In the genomic region with DNA sequence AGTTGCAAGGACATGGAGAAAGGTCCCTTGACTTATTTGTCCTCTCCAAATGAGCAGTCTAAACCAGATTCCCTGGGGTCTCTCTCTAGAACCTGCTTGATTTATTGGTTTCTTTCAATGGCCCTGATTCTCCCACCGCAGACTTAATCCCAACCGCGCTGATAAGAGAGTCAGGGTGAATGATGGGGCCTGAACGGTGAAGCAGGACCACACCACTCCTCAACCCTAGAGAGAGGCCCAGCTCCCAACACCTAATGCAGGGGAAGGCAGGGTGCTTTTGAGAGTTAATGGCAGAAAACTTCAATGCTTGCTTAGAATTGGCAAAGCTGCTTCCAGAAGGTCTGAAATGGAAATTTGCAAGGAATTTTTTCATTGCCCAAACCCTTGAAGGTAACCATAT, we compare ENCODE assay signal across 12 mouse cellular contexts. TPM values are rescaled to one million over a fixed set of nuclear protein-coding genes. Genes with fewer than 3 reads are reported as not detected.
DNase-seq lines count a peak whose midpoint lies in the region; ATAC-seq and TF ChIP-seq lines count a peak whose summit lies in the region.
"Had no signal": no experiment of that assay in that cellular context is flagged by ENCODE, and none has a peak within 500 bp of the region (broad histone marks: within the 10 kb centered on the region; RNA-seq: fewer than 3 reads in every experiment).

No protein-coding gene starts in this region.

- H3K27me3 ChIP-seq in intestine, embryonic 14.5 days (replicated peaks; ENCODE audit: control insufficient read depth, insufficient read depth, low read length): peaks cover 92% of the 10 kb centered on the region
- peaks cover 76% of the 10 kb centered on the region for H3K27me3 ChIP-seq in intestine, embryonic 15.5 days (replicated peaks)
- peaks cover 40% of the 10 kb centered on the region for H3K27me3 ChIP-seq in embryonic facial prominence, embryonic 12.5 days
- peaks cover 89% of the 10 kb centered on the region for H3K27me3 ChIP-seq in limb, embryonic 10.5 days (ENCODE audit: low read depth, poor library complexity, severe bottlenecking)
- peaks cover 47% of the 10 kb centered on the region for H3K27me3 ChIP-seq in midbrain, postnatal 0 days (ENCODE audit: insufficient read depth, low read length)
- peaks cover 83% of the 10 kb centered on the region for H3K27me3 ChIP-seq in forebrain, embryonic 14.5 days (replicated peaks; ENCODE audit: control insufficient read depth, insufficient read depth, low read length)

- no peak overlapping the region for H3K4me2 ChIP-seq in intestine, embryonic 14.5 days (ENCODE audit: low read length)
- no peak overlapping the region for H3K4me2 ChIP-seq in intestine, embryonic 15.5 days (replicated peaks)
- peak overlapping the region; percentile 85 for H3K4me2 ChIP-seq in embryonic facial prominence, embryonic 12.5 days (replicated peaks)
- peak overlapping the region; percentile 71 for H3K4me2 ChIP-seq in midbrain, postnatal 0 days (ENCODE audit: low read depth, low read length, poor library complexity, severe bottlenecking)
- no peak overlapping the region for H3K4me2 ChIP-seq in forebrain, embryonic 14.5 days (ENCODE audit: low read length)

- no peak overlapping the region for H3K27ac ChIP-seq in intestine, embryonic 14.5 days (ENCODE audit: low read depth)
- no peak overlapping the region for H3K27ac ChIP-seq in intestine, embryonic 15.5 days
- no peak overlapping the region for H3K27ac ChIP-seq in embryonic facial prominence, embryonic 12.5 days
- no peak overlapping the region for H3K27ac ChIP-seq in limb, embryonic 10.5 days
- peak overlapping the region; percentile 71 for H3K27ac ChIP-seq in midbrain, postnatal 0 days (ENCODE audit: low read depth, low read length)
- no peak overlapping the region for H3K27ac ChIP-seq in forebrain, embryonic 14.5 days (ENCODE audit: low read depth, low read length)

- no peaks in the 10 kb centered on the region for H3K9me3 ChIP-seq in intestine, embryonic 14.5 days (ENCODE audit: control insufficient read depth, low read length)
- H3K9me3 ChIP-seq in intestine, embryonic 15.5 days: no peaks in the 10 kb centered on the region
- no peaks in the 10 kb centered on the region for H3K9me3 ChIP-seq in embryonic facial prominence, embryonic 12.5 days
- H3K9me3 ChIP-seq in limb, embryonic 10.5 days (replicated peaks): no peaks in the 10 kb centered on the region
- no peaks in the 10 kb centered on the region for H3K9me3 ChIP-seq in midbrain, postnatal 0 days (ENCODE audit: low read length)
- H3K9me3 ChIP-seq in forebrain, embryonic 14.5 days (replicated peaks; ENCODE audit: control insufficient read depth, low read length): no peaks in the 10 kb centered on the region

- no peak for TF ChIP-seq CTCF in midbrain, postnatal 0 days (IDR thresholded peaks at IDR 0.05)

- H3K9ac ChIP-seq in intestine, embryonic 14.5 days (ENCODE audit: low read length): no peak overlapping the region
- no peak overlapping the region for H3K9ac ChIP-seq in intestine, embryonic 15.5 days
- H3K9ac ChIP-seq in embryonic facial prominence, embryonic 12.5 days: 0 out of 2 replicates have a peak overlapping the region, but pooled peaks have one; percentile 38
- H3K9ac ChIP-seq in midbrain, postnatal 0 days (replicated peaks; ENCODE audit: low read length, poor library complexity, severe bottlenecking): peak overlapping the region; percentile 63
- H3K9ac ChIP-seq in forebrain, embryonic 14.5 days (ENCODE audit: low read length): no peak overlapping the region
- H3K9ac ChIP-seq: forebrain, postnatal 0 days had no signal

- no peaks in the 10 kb centered on the region for H3K36me3 ChIP-seq in intestine, embryonic 14.5 days (ENCODE audit: control insufficient read depth, insufficient read depth, low read length)
- H3K36me3 ChIP-seq in intestine, embryonic 15.5 days: no peaks in the 10 kb centered on the region
- no peaks in the 10 kb centered on the region for H3K36me3 ChIP-seq in embryonic facial prominence, embryonic 12.5 days
- no peaks in the 10 kb centered on the region for H3K36me3 ChIP-seq in limb, embryonic 10.5 days
- no peaks in the 10 kb centered on the region for H3K36me3 ChIP-seq in midbrain, postnatal 0 days (ENCODE audit: insufficient read depth, low read length)
- H3K36me3 ChIP-seq in forebrain, embryonic 14.5 days (ENCODE audit: control insufficient read depth, insufficient read depth, low read length): no peaks in the 10 kb centered on the region

- 13% methylated on average over 4 of the region's 4 CpGs for WGBS in intestine, embryonic 14.5 days
- 21% methylated on average over 4 of the region's 4 CpGs for WGBS in intestine, embryonic 15.5 days
- 5% methylated on average over 4 of the region's 4 CpGs for WGBS in embryonic facial prominence, embryonic 12.5 days
- WGBS in limb, embryonic 10.5 days: 1% methylated on average over 4 of the region's 4 CpGs
- 5% methylated on average over 4 of the region's 4 CpGs for WGBS in midbrain, postnatal 0 days
- WGBS in forebrain, embryonic 14.5 days: 1% methylated on average over 4 of the region's 4 CpGs

- peaks cover 5% of the 10 kb centered on the region; the same call in 1 of the 2 replicates for H3K4me1 ChIP-seq in intestine, embryonic 14.5 days (replicated peaks; ENCODE audit: control insufficient read depth, insufficient read depth, low read length)
- peaks cover 17% of the 10 kb centered on the region for H3K4me1 ChIP-seq in intestine, embryonic 15.5 days (replicated peaks)
- peaks cover 27% of the 10 kb centered on the region; the same call in 1 of the 2 replicates for H3K4me1 ChIP-seq in embryonic facial prominence, embryonic 12.5 days
- peaks cover 49% of the 10 kb centered on the region for H3K4me1 ChIP-seq in limb, embryonic 10.5 days
- no peaks in the 10 kb centered on the region for H3K4me1 ChIP-seq in midbrain, postnatal 0 days (ENCODE audit: insufficient read depth, low read length)
- peaks cover 4% of the 10 kb centered on the region; the same call in 1 of the 2 replicates for H3K4me1 ChIP-seq in forebrain, embryonic 14.5 days (ENCODE audit: control insufficient read depth, insufficient read depth, low read length)

- no peak overlapping the region for H3K4me3 ChIP-seq in intestine, embryonic 14.5 days (ENCODE audit: low read depth, low read length)
- no peak overlapping the region for H3K4me3 ChIP-seq in intestine, embryonic 15.5 days (replicated peaks)
- peak overlapping the region; percentile 49 for H3K4me3 ChIP-seq in embryonic facial prominence, embryonic 12.5 days
- no peak overlapping the region for H3K4me3 ChIP-seq in limb, embryonic 10.5 days
- peak overlapping the region; percentile 43 for H3K4me3 ChIP-seq in midbrain, postnatal 0 days (ENCODE audit: low read depth, low read length)
- H3K4me3 ChIP-seq in forebrain, embryonic 14.5 days (ENCODE audit: low read depth, low read length): no peak overlapping the region

- no peak for ATAC-seq in intestine, embryonic 14.5 days (replicated peaks; ENCODE audit: low FRiP score, low TSS enrichment, low read depth)
- ATAC-seq in intestine, embryonic 15.5 days: no peak
- ATAC-seq in embryonic facial prominence, embryonic 12.5 days (ENCODE audit: insufficient number of reproducible peaks, insufficient read depth, low FRiP score, low TSS enrichment): no peak
- ATAC-seq in midbrain, postnatal 0 days (ENCODE audit: low FRiP score): no peak
- ATAC-seq in forebrain, embryonic 14.5 days: no peak
- ATAC-seq: forebrain, postnatal 0 days; intestine, embryonic 16.5 days had no signal

- intact Hi-C loops in left cerebral cortex, postnatal 25 days (cut with DNase I): loop anchor here (5.0 kb wide), 1 partner anchor 798 kb away; no protein-coding TSS in a partner anchor

- peak; percentile 57 for DNase-seq in intestine, embryonic 14.5 days (ENCODE audit: low spot score)
- DNase-seq in limb, embryonic 10.5 days (ENCODE audit: low spot score): peak; percentile 40
- no peak for DNase-seq in midbrain, postnatal 0 days (ENCODE audit: low spot score)
- no peak for DNase-seq in left cerebral cortex, postnatal 25 days (ENCODE audit: low spot score in 2 of 2)
- no peak for DNase-seq in spleen, postnatal 10 days (ENCODE audit: low spot score in 2 of 2)
- no peak for DNase-seq in forebrain, embryonic 14.5 days (ENCODE audit: low spot score)

RNA-seq across cellular contexts. Expression of a gene that starts 5.8 kb away (rescaled TPM):
- not detected in 2 replicates for polyA plus RNA-seq in intestine, embryonic 14.5 days (2014; fragmentation: Nextera tagmentation; extraction: Ambion mirVana)
- polyA plus RNA-seq in intestine, embryonic 15.5 days (2015; fragmentation: Nextera tagmentation; extraction: Ambion mirVana): not detected in 2 replicates
- 1.8 and 1.9 TPM in 2 replicates for polyA plus RNA-seq in embryonic facial prominence, embryonic 12.5 days (2016; fragmentation: Nextera tagmentation; extraction: Ambion mirVana)
- 0.46 and 0.55 TPM in 2 replicates for polyA plus RNA-seq in limb, embryonic 10.5 days (2016; fragmentation: Nextera tagmentation; extraction: Ambion mirVana)
- 0.11 and 0.66 TPM in 2 replicates for total RNA-seq in midbrain, postnatal 0 days (2014; rRNA removed)
- polyA plus RNA-seq in midbrain, postnatal 0 days (2015; fragmentation: Nextera tagmentation; extraction: Ambion mirVana): 2.0 TPM in 2 replicates
- not detected for total RNA-seq in left cerebral cortex, postnatal 25 days (2021)
- polyA plus RNA-seq in forebrain, embryonic 14.5 days (2014; fragmentation: Nextera tagmentation; extraction: Ambion mirVana): 0.19 TPM in 1 of 2 replicates, not detected in the other
- total RNA-seq: forebrain, postnatal 0 days; megakaryocyte-erythroid progenitor cell, adult 5-6 weeks had no signal
- polyA plus RNA-seq: forebrain, postnatal 0 days; intestine, embryonic 16.5 days; thymus, postnatal 0 days had no signal

RNA-seq across cellular contexts. Expression of a gene that starts 14.1 kb away (rescaled TPM):
- not detected in 2 replicates for polyA plus RNA-seq in intestine, embryonic 14.5 days (2014; fragmentation: Nextera tagmentation; extraction: Ambion mirVana)
- not detected in 2 replicates for polyA plus RNA-seq in intestine, embryonic 15.5 days (2015; fragmentation: Nextera tagmentation; extraction: Ambion mirVana)
- polyA plus RNA-seq in embryonic facial prominence, embryonic 12.5 days (2016; fragmentation: Nextera tagmentation; extraction: Ambion mirVana): 0.41 and 1.0 TPM in 2 replicates
- polyA plus RNA-seq in limb, embryonic 10.5 days (2016; fragmentation: Nextera tagmentation; extraction: Ambion mirVana): 0.39 TPM in 1 of 2 replicates, not detected in the other
- total RNA-seq in midbrain, postnatal 0 days (2014; rRNA removed): 0.77 TPM in 1 of 2 replicates, not detected in the other
- polyA plus RNA-seq in midbrain, postnatal 0 days (2015; fragmentation: Nextera tagmentation; extraction: Ambion mirVana): 2.2 and 3.6 TPM in 2 replicates
- total RNA-seq in left cerebral cortex, postnatal 25 days (2021): not detected
- polyA plus RNA-seq in forebrain, embryonic 14.5 days (2014; fragmentation: Nextera tagmentation; extraction: Ambion mirVana): 0.24 TPM in 1 of 2 replicates, not detected in the other
- total RNA-seq: forebrain, postnatal 0 days; megakaryocyte-erythroid progenitor cell, adult 5-6 weeks had no signal
- polyA plus RNA-seq: forebrain, postnatal 0 days; intestine, embryonic 16.5 days; thymus, postnatal 0 days had no signal

RNA-seq across cellular contexts. Expression of a gene that starts 14.6 kb away (rescaled TPM):
- polyA plus RNA-seq in intestine, embryonic 14.5 days (2014; fragmentation: Nextera tagmentation; extraction: Ambion mirVana): 0.85 and 1.8 TPM in 2 replicates
- 2.3 and 2.6 TPM in 2 replicates for polyA plus RNA-seq in intestine, embryonic 15.5 days (2015; fragmentation: Nextera tagmentation; extraction: Ambion mirVana)
- 22.6 and 23.6 TPM in 2 replicates for polyA plus RNA-seq in embryonic facial prominence, embryonic 12.5 days (2016; fragmentation: Nextera tagmentation; extraction: Ambion mirVana)
- 6.3 and 6.5 TPM in 2 replicates for polyA plus RNA-seq in limb, embryonic 10.5 days (2016; fragmentation: Nextera tagmentation; extraction: Ambion mirVana)
- total RNA-seq in midbrain, postnatal 0 days (2014; rRNA removed): 13.3 and 14.5 TPM in 2 replicates
- polyA plus RNA-seq in midbrain, postnatal 0 days (2015; fragmentation: Nextera tagmentation; extraction: Ambion mirVana): 88.9 and 94.6 TPM in 2 replicates
- total RNA-seq in left cerebral cortex, postnatal 25 days (2021): not detected
- 1.4 and 2.2 TPM in 2 replicates for polyA plus RNA-seq in forebrain, embryonic 14.5 days (2014; fragmentation: Nextera tagmentation; extraction: Ambion mirVana)

Comparison
In these comparisons a context has a peak if more than half of its experiments do, and no peak if none do; other contexts are left out.
1. DNase-seq: peak in intestine, embryonic 14.5 days (single experiment) and limb, embryonic 10.5 days (single experiment); none in midbrain, postnatal 0 days (single experiment), left cerebral cortex, postnatal 25 days (0 of 2), spleen, postnatal 10 days (0 of 2) and forebrain, embryonic 14.5 days (single experiment).
2. H3K4me2 ChIP-seq: peak in embryonic facial prominence, embryonic 12.5 days (single experiment) and midbrain, postnatal 0 days (single experiment); none in intestine, embryonic 14.5 days (single experiment), intestine, embryonic 15.5 days (single experiment) and forebrain, embryonic 14.5 days (single experiment).
3. H3K4me3 ChIP-seq: peak in embryonic facial prominence, embryonic 12.5 days (single experiment) and midbrain, postnatal 0 days (single experiment); none in intestine, embryonic 14.5 days (single experiment), intestine, embryonic 15.5 days (single experiment), limb, embryonic 10.5 days (single experiment) and forebrain, embryonic 14.5 days (single experiment).
4. H3K9ac ChIP-seq: peak in embryonic facial prominence, embryonic 12.5 days (single experiment) and midbrain, postnatal 0 days (single experiment); none in intestine, embryonic 14.5 days (single experiment), intestine, embryonic 15.5 days (single experiment) and forebrain, embryonic 14.5 days (single experiment).